Mouse (Mus musculus): ENCODE measurements around the gene Nol10. TPM values are rescaled to one million over a fixed set of nuclear protein-coding genes. Genes with fewer than 3 reads are reported as not detected.

The Nol10 gene
- polyA plus RNA-seq (2015; fragmentation: Nextera tagmentation; extraction: Ambion mirVana) = 22.2 and 23.9 TPM in 2 replicates

GRCm38 (mm10) chr12:17348048-17349036 lies at the start of gene Nol10:
Nol10 (plus strand) TSS chr12:17348458.
- ATAC-seq (replicated peaks) = peak; percentile 98
- WGBS = under 1% methylated on average over 42 of the region's 42 CpGs
- peaks cover 16% of the 10 kb centered on the region for H3K4me1 ChIP-seq
- H3K27ac ChIP-seq (replicated peaks) = peak within 1 kb of the TSS; percentile 56
- peak within 1 kb of the TSS; percentile 69 for H3K9ac ChIP-seq (replicated peaks)
- peak within 1 kb of the TSS; percentile 82 for H3K4me2 ChIP-seq (replicated peaks)
- H3K4me3 ChIP-seq = peak within 1 kb of the TSS; percentile 88
- no peaks in the 10 kb centered on the region for H3K9me3 ChIP-seq
- no peaks in the 10 kb centered on the region for H3K27me3 ChIP-seq
- H3K36me3 ChIP-seq = peaks cover 20% of the 10 kb centered on the region; the same call in 1 of the 2 replicates

DNA sequence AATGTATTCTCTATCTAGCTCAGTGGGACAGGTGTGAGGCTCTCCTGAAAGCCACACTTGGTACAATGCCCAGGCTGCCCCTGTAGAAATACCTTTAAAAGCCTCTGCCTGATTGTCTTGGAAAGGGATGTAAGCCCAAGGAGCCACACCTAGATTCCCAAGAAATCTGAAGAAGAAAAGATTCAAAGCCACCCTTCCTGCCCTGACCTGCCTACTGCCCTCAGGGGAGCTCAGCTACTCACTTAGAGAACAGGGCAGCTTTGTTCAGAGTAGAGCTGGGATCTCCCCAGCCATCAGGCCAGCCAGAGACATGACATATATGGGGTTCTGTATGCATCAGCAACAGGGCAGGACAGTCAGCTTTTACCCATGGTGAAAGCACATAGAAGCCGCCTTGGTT lies 48.4 kb upstream of the Nol10 start:
- Histone ChIP-seq H3K4me2 (replicated peaks) (no peak overlapping the region), H3K36me3 (no peaks in the 10 kb centered on the region), H3K27ac (replicated peaks) (no peak overlapping the region), H3K9me3 (no peaks in the 10 kb centered on the region), H3K4me1 (no peaks in the 10 kb centered on the region), H3K4me3 (no peak overlapping the region), H3K27me3 (no peaks in the 10 kb centered on the region), H3K9ac (replicated peaks) (no peak overlapping the region)
- ATAC-seq (replicated peaks) = no peak
- 100% methylated on average over 1 of the region's 1 CpGs for WGBS

GRCm38 (mm10) chr12:17305445-17305844 lies 42.8 kb upstream of the Nol10 start:
- Histone ChIP-seq H3K4me1 (no peaks in the 10 kb centered on the region), H3K27me3 (no peaks in the 10 kb centered on the region), H3K4me3 (no peak overlapping the region), H3K27ac (replicated peaks) (no peak overlapping the region), H3K36me3 (no peaks in the 10 kb centered on the region), H3K9ac (replicated peaks) (no peak overlapping the region), H3K9me3 (no peaks in the 10 kb centered on the region), H3K4me2 (replicated peaks) (no peak overlapping the region)
- WGBS = 78% methylated on average over 7 of the region's 7 CpGs
- no peak for ATAC-seq (replicated peaks)

GRCm38 (mm10) chr12:17308246-17308645 lies 40.0 kb upstream of the Nol10 start:
- Histone ChIP-seq H3K9me3 (no peaks in the 10 kb centered on the region), H3K4me2 (replicated peaks) (no peak overlapping the region), H3K27me3 (no peaks in the 10 kb centered on the region), H3K9ac (replicated peaks) (no peak overlapping the region), H3K4me3 (no peak overlapping the region), H3K27ac (replicated peaks) (no peak overlapping the region), H3K4me1 (peaks cover 8% of the 10 kb centered on the region; the same call in 1 of the 2 replicates), H3K36me3 (no peaks in the 10 kb centered on the region)
- no peak for ATAC-seq (replicated peaks)
- WGBS = 27% methylated on average over 4 of the region's 4 CpGs

GRCm38 (mm10) chr12:17310852-17311839 lies 37.1 kb upstream of the Nol10 start:
- Histone ChIP-seq H3K9ac (replicated peaks) (no peak overlapping the region), H3K4me1 (peaks cover 8% of the 10 kb centered on the region; the same call in 1 of the 2 replicates), H3K4me3 (no peak overlapping the region), H3K4me2 (replicated peaks) (peak overlapping the region; percentile 28), H3K27ac (replicated peaks) (no peak overlapping the region; the same call in 1 of the 2 replicates), H3K27me3 (no peaks in the 10 kb centered on the region), H3K36me3 (no peaks in the 10 kb centered on the region), H3K9me3 (no peaks in the 10 kb centered on the region)
- ATAC-seq (replicated peaks) = peak; percentile 62
- 16% methylated on average over 16 of the region's 16 CpGs for WGBS

GRCm38 (mm10) chr12:17316096-17316495 lies 32.2 kb upstream of the Nol10 start:
- H3K36me3 ChIP-seq = no peaks in the 10 kb centered on the region
- no peak overlapping the region for H3K4me2 ChIP-seq (replicated peaks)
- no peak overlapping the region for H3K9ac ChIP-seq (replicated peaks)
- H3K4me1 ChIP-seq = peaks cover 6% of the 10 kb centered on the region; the same call in 1 of the 2 replicates
- WGBS = 84% methylated on average over 5 of the region's 5 CpGs
- H3K4me3 ChIP-seq = no peak overlapping the region
- H3K9me3 ChIP-seq = no peaks in the 10 kb centered on the region
- no peak overlapping the region for H3K27ac ChIP-seq (replicated peaks)
- no peaks in the 10 kb centered on the region for H3K27me3 ChIP-seq
- no peak for ATAC-seq (replicated peaks)

GRCm38 (mm10) chr12:17317970-17318369 lies 30.3 kb upstream of the Nol10 start:
- H3K36me3 ChIP-seq = no peaks in the 10 kb centered on the region
- ATAC-seq (replicated peaks) = no peak
- H3K9ac ChIP-seq (replicated peaks) = no peak overlapping the region
- H3K4me2 ChIP-seq (replicated peaks) = no peak overlapping the region
- no peak overlapping the region for H3K4me3 ChIP-seq
- no peaks in the 10 kb centered on the region for H3K27me3 ChIP-seq
- no peak overlapping the region for H3K27ac ChIP-seq (replicated peaks)
- 76% methylated on average over 4 of the region's 4 CpGs for WGBS
- H3K9me3 ChIP-seq = no peaks in the 10 kb centered on the region
- H3K4me1 ChIP-seq = no peaks in the 10 kb centered on the region

DNA sequence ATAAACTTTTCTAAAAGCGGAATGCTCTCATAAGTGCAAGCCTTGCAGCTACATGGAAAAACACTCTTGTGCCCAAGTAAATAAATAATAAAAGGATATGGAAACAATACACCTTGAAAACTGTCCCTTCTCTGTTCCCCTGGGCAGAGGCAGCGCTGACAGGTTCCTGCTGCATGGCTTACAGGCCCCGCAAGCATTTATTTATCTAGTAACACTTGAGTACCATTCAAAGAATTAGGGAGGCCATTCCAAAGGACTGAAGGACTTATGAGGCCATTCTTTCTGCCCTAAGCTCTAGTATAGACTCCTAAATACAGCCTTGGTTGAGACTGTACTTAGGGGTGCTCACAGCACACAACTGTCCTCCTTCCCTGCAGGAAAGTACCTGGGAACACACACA lies 29.8 kb upstream of the Nol10 start:
- no peak for ATAC-seq (replicated peaks)
- H3K27me3 ChIP-seq = peaks cover 5% of the 10 kb centered on the region
- H3K9me3 ChIP-seq = no peaks in the 10 kb centered on the region
- no peak overlapping the region for H3K9ac ChIP-seq (replicated peaks)
- H3K27ac ChIP-seq (replicated peaks) = no peak overlapping the region
- H3K36me3 ChIP-seq = no peaks in the 10 kb centered on the region
- H3K4me3 ChIP-seq = no peak overlapping the region
- H3K4me1 ChIP-seq = no peaks in the 10 kb centered on the region
- H3K4me2 ChIP-seq (replicated peaks) = no peak overlapping the region
- WGBS = 78% methylated on average over 3 of the region's 3 CpGs

GRCm38 (mm10) chr12:17324549-17325470 lies 23.4 kb upstream of the Nol10 start:
- Histone ChIP-seq H3K27ac (replicated peaks) (no peak overlapping the region), H3K36me3 (no peaks in the 10 kb centered on the region), H3K4me2 (replicated peaks) (peak overlapping the region; percentile 78), H3K4me3 (peak overlapping the region; percentile 44), H3K27me3 (peaks cover 18% of the 10 kb centered on the region), H3K4me1 (peaks cover 11% of the 10 kb centered on the region), H3K9ac (replicated peaks) (peak overlapping the region; percentile 44), H3K9me3 (no peaks in the 10 kb centered on the region)
- peak; percentile 66 for ATAC-seq (replicated peaks)
- WGBS = 3% methylated on average over 51 of the region's 51 CpGs

DNA sequence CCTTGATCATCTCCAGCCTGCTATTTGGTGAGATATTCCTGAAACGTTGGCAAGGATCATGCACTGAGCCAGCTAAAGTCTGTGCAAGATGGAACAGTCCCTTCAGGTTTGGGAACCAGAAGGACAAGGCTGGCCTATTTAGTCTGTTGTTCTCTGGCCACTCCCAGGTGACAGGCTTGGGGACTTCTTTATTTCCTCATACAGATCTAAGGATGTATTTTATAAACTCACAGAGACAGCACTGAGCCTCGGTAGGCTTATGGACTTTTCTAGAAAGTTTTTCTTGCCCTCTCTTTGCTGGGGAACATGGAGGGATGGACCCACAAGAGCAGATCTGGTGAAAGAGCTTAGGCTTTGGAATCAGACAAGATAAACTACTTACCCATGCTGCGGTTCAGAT lies 19.0 kb upstream of the Nol10 start, which contains the start of gene Atp6v1c2:
Gene Atp6v1c2, minus strand, starts transcription at position 101 of the 400 bp plus-strand sequence.
- H3K9ac ChIP-seq (replicated peaks) = no peak within 1 kb of the TSS
- WGBS = 82% methylated on average over 3 of the region's 3 CpGs
- H3K9me3 ChIP-seq = no peaks in the 10 kb centered on the region
- H3K4me3 ChIP-seq = no peak within 1 kb of the TSS
- H3K4me1 ChIP-seq = peaks cover 10% of the 10 kb centered on the region
- peaks cover 7% of the 10 kb centered on the region; the same call in 1 of the 2 replicates for H3K27me3 ChIP-seq
- no peak within 1 kb of the TSS for H3K4me2 ChIP-seq (replicated peaks)
- H3K27ac ChIP-seq (replicated peaks) = no peak within 1 kb of the TSS
- ATAC-seq (replicated peaks) = no peak
- no peaks in the 10 kb centered on the region for H3K36me3 ChIP-seq

GRCm38 (mm10) chr12:17333459-17333858 lies 14.8 kb upstream of the Nol10 start:
- no peaks in the 10 kb centered on the region for H3K9me3 ChIP-seq
- H3K4me3 ChIP-seq = no peak overlapping the region
- 22% methylated on average over 1 of the region's 1 CpGs for WGBS
- H3K36me3 ChIP-seq = no peaks in the 10 kb centered on the region
- H3K27me3 ChIP-seq = no peaks in the 10 kb centered on the region
- no peak overlapping the region for H3K9ac ChIP-seq (replicated peaks)
- H3K27ac ChIP-seq (replicated peaks) = no peak overlapping the region
- no peak for ATAC-seq (replicated peaks)
- no peak overlapping the region for H3K4me2 ChIP-seq (replicated peaks)
- no peaks in the 10 kb centered on the region for H3K4me1 ChIP-seq
